Mouse (Mus musculus): ENCODE measurements around the gene Lbr. TPM values are rescaled to one million over a fixed set of nuclear protein-coding genes. Genes with fewer than 3 reads are reported as not detected.

Gene Lbr
- total RNA-seq, 1 experiment from 2014 or later: 344 TPM

DNA sequence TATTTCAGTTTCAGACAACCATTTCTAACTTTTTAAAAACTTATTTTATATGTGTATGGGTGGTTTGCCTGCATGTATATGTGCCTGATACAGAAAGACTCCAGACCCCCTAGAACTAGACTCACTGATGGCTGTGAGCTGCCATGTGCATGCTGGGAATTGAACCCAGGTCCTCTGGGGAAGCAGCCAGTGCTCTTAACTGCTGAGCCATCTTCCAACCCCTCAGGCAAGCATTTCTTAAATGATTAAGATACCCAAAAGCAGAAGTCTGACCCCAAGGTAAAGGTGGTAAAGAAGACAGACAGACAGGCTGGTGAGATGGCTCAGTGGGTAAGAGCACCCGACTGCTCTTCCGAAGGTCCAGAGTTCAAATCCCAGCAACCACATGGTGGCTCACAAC, 12.0 kb upstream of the Lbr start:
- ATAC-seq (ENCODE audit: extremely low read depth, insufficient number of reproducible peaks, low FRiP score, poor library complexity, severe bottlenecking): no peak

DNA sequence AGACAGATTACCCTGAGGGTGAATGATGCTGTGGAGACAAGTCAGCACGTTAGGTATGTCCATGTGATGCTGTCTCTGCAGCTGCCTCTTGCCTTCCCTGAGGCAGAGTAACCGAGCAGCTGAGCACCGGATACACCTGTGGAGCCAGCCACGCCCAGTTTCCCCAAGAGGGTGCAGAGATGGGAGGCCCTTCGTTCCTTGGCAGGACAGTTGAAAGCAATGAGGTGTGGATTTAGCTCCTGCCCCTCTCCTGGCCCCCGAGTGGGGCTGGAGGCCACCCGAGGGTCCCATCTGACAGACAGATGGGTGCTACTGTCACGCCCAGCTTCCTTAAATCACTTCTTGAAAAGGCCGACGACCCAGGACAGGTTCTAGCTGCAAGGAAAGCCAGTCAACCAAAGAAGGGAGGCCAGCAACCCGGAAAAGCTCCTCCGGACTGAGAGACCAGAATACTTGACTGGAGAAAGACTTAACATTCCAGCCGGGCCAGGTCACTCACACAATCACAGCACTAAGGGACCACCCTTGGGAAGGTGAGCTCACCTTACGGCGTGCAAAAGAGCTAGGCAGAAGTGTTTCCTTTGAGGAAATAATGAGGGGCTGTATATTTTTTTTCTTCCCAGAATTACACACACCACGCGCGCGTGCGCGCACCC, 10.4 kb upstream of the Lbr start:
- ATAC-seq (ENCODE audit: extremely low read depth, insufficient number of reproducible peaks, low FRiP score, poor library complexity, severe bottlenecking): peak; percentile 90

GRCm38 (mm10) chr1:181852466-181852865, 9.6 kb upstream of the Lbr start:
- ATAC-seq (ENCODE audit: extremely low read depth, insufficient number of reproducible peaks, low FRiP score, poor library complexity, severe bottlenecking): peak; percentile 67

GRCm38 (mm10) chr1:181851521-181852310, 8.9 kb upstream of the Lbr start:
- no peak for ATAC-seq (ENCODE audit: extremely low read depth, insufficient number of reproducible peaks, low FRiP score, poor library complexity, severe bottlenecking)

DNA sequence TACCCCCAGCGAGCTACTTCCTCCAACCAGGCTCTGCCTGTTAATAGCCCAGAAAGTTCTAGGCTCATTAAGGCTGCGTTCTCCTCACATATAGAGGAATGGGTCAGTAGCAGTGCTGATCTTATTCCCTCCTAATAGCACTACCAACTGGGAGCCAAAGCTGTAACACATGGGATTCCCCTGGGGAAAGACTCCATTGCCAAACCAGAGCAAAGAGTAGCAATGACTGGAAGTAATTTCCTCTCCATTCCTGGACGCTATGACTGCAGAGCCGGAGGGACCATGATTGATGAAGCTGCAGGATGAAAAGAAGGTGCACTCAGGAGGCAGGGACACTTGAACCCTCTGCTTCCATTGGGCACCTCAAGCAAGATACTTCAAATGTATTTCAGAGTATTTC, 7.6 kb upstream of the Lbr start:
- ATAC-seq (ENCODE audit: extremely low read depth, insufficient number of reproducible peaks, low FRiP score, poor library complexity, severe bottlenecking): no peak

DNA sequence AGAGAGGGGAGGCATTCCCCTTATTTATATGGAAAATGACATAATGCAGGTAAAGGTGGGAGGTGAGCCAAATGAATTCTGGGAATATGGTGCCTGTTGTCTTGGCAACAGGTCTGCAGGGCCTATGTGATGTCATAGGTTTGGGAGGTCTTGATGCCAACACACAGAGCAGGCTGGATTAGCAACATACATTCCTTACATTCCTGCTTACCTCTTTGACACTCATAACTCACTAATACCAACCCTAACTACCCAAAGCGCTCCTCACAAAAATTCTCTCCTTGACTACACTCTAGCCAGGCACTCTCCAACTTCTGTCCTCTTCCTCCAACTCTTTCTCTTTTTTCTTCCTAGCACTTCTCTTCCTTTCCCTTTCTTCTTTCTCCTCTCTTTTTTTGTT, 5.4 kb upstream of the Lbr start:
- no peak for ATAC-seq (ENCODE audit: extremely low read depth, insufficient number of reproducible peaks, low FRiP score, poor library complexity, severe bottlenecking)

- ATAC-seq (ENCODE audit: extremely low read depth, insufficient number of reproducible peaks, low FRiP score, poor library complexity, severe bottlenecking): peak; percentile 37; the same call in 1 of the 2 replicates
Observed at GRCm38 (mm10) chr1:181847396-181847795, 4.5 kb upstream of the Lbr start.

DNA sequence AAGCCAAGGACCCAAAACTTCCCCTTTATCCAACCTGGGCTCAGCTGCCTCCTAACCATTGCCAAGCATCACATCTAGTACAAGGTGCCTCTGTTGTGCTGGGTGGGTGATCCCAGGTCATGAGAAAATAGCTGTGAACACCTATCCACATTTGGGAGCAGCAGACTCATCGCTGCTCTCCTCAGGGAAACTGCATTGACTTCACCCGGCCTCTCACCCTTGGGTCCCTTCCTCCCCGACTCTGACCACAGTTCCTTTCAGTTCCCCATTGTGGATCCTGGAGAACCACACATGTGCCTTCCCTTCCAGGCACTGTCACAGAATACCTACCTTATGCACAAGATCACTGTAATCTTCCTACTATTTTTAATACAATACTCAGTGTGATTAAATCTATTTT, 2.9 kb upstream of the Lbr start:
- peak; percentile 18; the same call in 1 of the 2 replicates for ATAC-seq (ENCODE audit: extremely low read depth, insufficient number of reproducible peaks, low FRiP score, poor library complexity, severe bottlenecking)

GRCm38 (mm10) chr1:181844874-181845547, 2.2 kb upstream of the Lbr start:
- no peak for ATAC-seq (ENCODE audit: extremely low read depth, insufficient number of reproducible peaks, low FRiP score, poor library complexity, severe bottlenecking)

GRCm38 (mm10) chr1:181841864-181842672, 778 bp downstream of the Lbr start:
- ATAC-seq (ENCODE audit: extremely low read depth, insufficient number of reproducible peaks, low FRiP score, poor library complexity, severe bottlenecking): peak; percentile 89

DNA sequence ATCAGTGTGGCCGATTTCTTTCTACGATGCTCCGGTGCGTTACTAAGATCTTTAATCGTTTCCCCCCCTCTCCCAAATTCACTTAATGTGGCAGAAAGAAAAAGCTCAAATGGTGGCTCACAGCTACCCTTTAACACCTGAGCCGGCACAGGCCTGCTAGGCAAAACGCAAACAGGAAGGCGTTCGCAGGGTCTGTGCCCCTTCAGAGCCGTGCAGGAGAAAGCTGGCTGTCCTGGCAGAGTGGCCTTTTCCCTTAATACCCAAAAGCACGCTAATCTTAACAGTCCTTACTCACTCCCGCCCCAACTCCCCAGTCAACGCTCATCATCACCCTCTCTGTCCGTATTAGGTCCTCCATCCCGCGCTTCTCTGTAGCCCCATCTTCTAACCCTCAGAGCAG, 1.4 kb downstream of the Lbr start:
- no peak for ATAC-seq (ENCODE audit: extremely low read depth, insufficient number of reproducible peaks, low FRiP score, poor library complexity, severe bottlenecking)

GRCm38 (mm10) chr1:181839746-181840366, 3.0 kb downstream of the Lbr start:
- ATAC-seq (ENCODE audit: extremely low read depth, insufficient number of reproducible peaks, low FRiP score, poor library complexity, severe bottlenecking): no peak

GRCm38 (mm10) chr1:181838111-181838510, 4.7 kb downstream of the Lbr start:
- no peak for ATAC-seq (ENCODE audit: extremely low read depth, insufficient number of reproducible peaks, low FRiP score, poor library complexity, severe bottlenecking)

DNA sequence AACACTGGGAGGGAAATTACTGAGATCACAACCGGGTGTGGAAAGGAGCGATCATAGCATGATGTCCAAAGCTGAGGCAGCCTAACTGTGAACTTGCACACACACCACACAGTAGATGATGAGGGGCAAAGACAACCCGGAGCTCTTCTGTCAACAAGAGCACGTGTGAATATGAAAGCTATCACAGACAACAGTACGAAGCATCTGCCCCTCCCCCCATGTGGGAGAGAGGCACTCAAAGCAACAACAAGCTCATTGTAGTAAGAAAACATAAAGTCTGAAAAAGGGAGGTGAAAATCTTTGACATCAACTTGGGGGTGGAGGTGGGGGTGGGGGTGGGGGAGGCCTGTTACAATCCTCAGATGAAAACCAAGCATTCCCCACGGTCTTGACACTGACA, 9.7 kb downstream of the Lbr start:
- ATAC-seq (ENCODE audit: extremely low read depth, insufficient number of reproducible peaks, low FRiP score, poor library complexity, severe bottlenecking): no peak

GRCm38 (mm10) chr1:181832720-181833119, 10.1 kb downstream of the Lbr start:
- no peak for ATAC-seq (ENCODE audit: extremely low read depth, insufficient number of reproducible peaks, low FRiP score, poor library complexity, severe bottlenecking)

DNA sequence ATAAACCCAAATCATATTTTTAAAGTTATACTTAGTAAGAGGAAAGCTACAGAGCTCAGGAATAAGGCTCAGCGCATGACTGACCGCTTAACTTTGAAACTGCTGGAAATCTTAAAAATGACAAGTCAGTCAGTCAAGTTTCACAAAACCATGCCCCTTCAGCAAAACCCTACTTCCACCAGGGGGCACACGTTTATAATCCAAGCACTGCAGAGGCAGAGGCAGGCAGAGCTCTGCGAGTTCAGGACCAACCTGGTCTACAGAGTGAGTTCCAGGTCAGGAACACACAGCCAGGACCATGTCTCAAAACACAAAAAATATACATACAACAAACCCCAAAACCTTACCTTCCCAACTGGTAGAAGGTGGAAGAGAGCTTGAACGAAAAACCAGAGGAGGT, 14.5 kb downstream of the Lbr start:
- ATAC-seq (ENCODE audit: extremely low read depth, insufficient number of reproducible peaks, low FRiP score, poor library complexity, severe bottlenecking): peak; percentile 61; the same call in 1 of the 2 replicates

- no peak for ATAC-seq (ENCODE audit: extremely low read depth, insufficient number of reproducible peaks, low FRiP score, poor library complexity, severe bottlenecking)
Observed at GRCm38 (mm10) chr1:181826716-181827115, 16.1 kb downstream of the Lbr start.

- no peak for ATAC-seq (ENCODE audit: extremely low read depth, insufficient number of reproducible peaks, low FRiP score, poor library complexity, severe bottlenecking)
Observed at GRCm38 (mm10) chr1:181811481-181812223, 31.2 kb downstream of the Lbr start.
